Mouse (Mus musculus): ENCODE measurements around the gene Cradd.

GRCm38 (mm10) chr10:95256095-95256494 is 67.8 kb downstream of the Cradd start:
- TF ChIP-seq EP300 (optimal IDR thresholded peaks at IDR 0.05) (no peak), CTCF (IDR thresholded peaks at IDR 0.05; ENCODE audit: low read depth) (no peak)
